Mouse (Mus musculus) embryonic facial prominence, embryonic 14.5 days (tissue): ENCODE results near the gene Cnot4. TPM values are rescaled to one million over a fixed set of nuclear protein-coding genes. Genes with fewer than 3 reads are reported as not detected.
"Not testable (repeated sequence)": the region's sequence is repeated elsewhere in the genome, so short reads cannot be mapped to it uniquely, and the experiment has no call there.

Source experiments
- ATAC-seq: fragments of 200-750 bp; cut with Nextera tagmentation; 2 replicates; pipeline ENCODE4 v1.8.0; 2017; ENCODE audit warnings: low read depth, moderate number of reproducible peaks, moderate TSS enrichment
- DNase-seq: peaks from one replicate; pipeline ENCODE4 v3.0.0-alpha.2; 2015; ENCODE audit warnings: low spot score
- H3K27ac ChIP-seq: fragments of 300-500 bp; sonication (generic); replicated peaks from 2 replicates; pipeline ENCODE4 v1.5.1; 2014; ENCODE audit warnings: low read depth, mild to moderate bottlenecking, low read length, moderate library complexity
- H3K27me3 ChIP-seq: fragments of 300-500 bp; sonication (generic); replicated peaks from 2 replicates; pipeline ENCODE4 v1.6.1; 2014; ENCODE audit warnings: low read length; ENCODE audit not compliant: control insufficient read depth, insufficient read depth
- H3K36me3 ChIP-seq: fragments of 300-500 bp; sonication (generic); 2 replicates; pipeline ENCODE4 v1.6.1; 2014; ENCODE audit warnings: low read length, mixed read lengths; ENCODE audit not compliant: control insufficient read depth, insufficient read depth
- H3K4me1 ChIP-seq: fragments of 300-500 bp; sonication (generic); 2 replicates; pipeline ENCODE4 v1.6.1; 2014; ENCODE audit warnings: antibody characterized with exemption, low read length; ENCODE audit not compliant: control insufficient read depth, insufficient read depth
- H3K4me2 ChIP-seq: fragments of 300-500 bp; sonication (generic); 2 replicates; pipeline ENCODE4 v1.6.1; 2014; ENCODE audit warnings: low read depth, mild to moderate bottlenecking, low read length, moderate library complexity, mixed read lengths
- H3K4me3 ChIP-seq: fragments of 300-500 bp; sonication (generic); 2 replicates; pipeline ENCODE4 v1.5.1; 2014; ENCODE audit warnings: low read depth, mild to moderate bottlenecking, low read length
- H3K9ac ChIP-seq: fragments of 300-500 bp; sonication (generic); 2 replicates; pipeline ENCODE4 v1.6.1; 2014; ENCODE audit warnings: low read depth, mild to moderate bottlenecking, low read length, moderate library complexity, mixed read lengths
- H3K9me3 ChIP-seq: fragments of 300-500 bp; sonication (generic); 2 replicates; pipeline ENCODE4 v1.6.1; 2016; ENCODE audit warnings: low read length; ENCODE audit not compliant: control insufficient read depth
- WGBS: fragments of 180-500 bp; shearing (Covaris S2); extraction: QIAGEN DNeasy Blood & Tissue Kit; methylation state at CpG from one replicate; pipeline ENCODE4 v1.1.7; 2014; 5-methylcytosine and 5-hydroxymethylcytosine counted together
- polyA plus RNA-seq: library from polyadenylated mRNA; unstranded; fragments of >200 nt; fragmentation: Nextera tagmentation; extraction: Ambion mirVana; gene quantifications from 2 replicates; pipeline ENCODE4 v1.2.1, GENCODE M21; 2014

Cnot4 gene
- 29.8 and 30.2 TPM in 2 replicates for polyA plus RNA-seq

DNA sequence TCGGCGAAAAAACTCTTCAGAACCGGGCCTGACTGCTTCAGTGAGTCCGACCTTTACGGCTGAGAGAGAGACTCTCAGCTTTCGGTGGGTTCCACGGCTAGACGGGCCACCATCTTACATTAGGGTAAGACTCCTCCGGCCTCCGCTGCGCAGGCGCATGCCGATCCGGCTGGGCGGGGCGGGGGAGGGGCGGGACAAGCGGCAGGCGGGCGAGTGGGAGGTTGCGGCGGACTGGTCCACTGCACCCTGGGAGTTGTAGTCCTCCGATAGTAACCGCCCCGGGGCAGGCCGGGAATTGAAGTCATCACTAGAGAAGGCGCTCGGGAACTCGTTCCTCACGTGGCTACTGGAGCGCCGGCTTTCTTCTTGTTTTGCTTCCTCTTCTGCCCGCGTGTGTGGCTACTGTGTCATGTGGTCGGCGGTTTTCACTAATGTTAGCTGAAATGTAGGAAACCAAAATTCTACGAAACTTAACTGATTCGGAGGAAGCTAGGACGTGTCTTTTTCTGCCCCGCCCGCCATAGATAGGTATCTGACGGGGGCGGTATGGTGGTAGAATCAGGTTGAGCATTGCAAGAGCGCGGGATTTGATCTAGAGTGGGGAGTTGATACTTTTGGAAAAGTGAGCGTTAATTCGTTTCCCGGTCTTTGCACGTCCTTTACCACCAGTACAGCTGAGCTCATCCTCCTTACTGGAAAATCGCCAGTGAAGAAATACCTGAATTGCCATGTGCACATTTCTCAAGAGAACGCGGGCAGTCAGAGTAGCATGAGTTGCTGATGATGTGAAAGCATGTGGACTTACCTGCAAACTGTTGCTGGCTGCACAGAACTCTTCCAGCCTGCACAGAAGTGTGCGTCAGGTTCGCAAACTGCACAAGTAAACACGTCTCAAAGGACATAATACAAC is at the start of gene Cnot4:
Gene Cnot4 (minus strand): TSS at position 146 of the 910 bp plus-strand sequence.
- Histone ChIP-seq H3K4me1 (peaks cover 10% of the 10 kb centered on the region), H3K4me2 (peak within 1 kb of the TSS; percentile 85), H3K9me3 (no peaks in the 10 kb centered on the region), H3K36me3 (no peaks in the 10 kb centered on the region), H3K4me3 (peak within 1 kb of the TSS; percentile 79), H3K27ac (peak within 1 kb of the TSS; percentile 95), H3K27me3 (no peaks in the 10 kb centered on the region), H3K9ac (peak within 1 kb of the TSS; percentile 83)
- ATAC-seq (peak; percentile 99), DNase-seq (peak; percentile 99)
- under 1% methylated on average over 42 of the region's 55 CpGs for WGBS

DNA sequence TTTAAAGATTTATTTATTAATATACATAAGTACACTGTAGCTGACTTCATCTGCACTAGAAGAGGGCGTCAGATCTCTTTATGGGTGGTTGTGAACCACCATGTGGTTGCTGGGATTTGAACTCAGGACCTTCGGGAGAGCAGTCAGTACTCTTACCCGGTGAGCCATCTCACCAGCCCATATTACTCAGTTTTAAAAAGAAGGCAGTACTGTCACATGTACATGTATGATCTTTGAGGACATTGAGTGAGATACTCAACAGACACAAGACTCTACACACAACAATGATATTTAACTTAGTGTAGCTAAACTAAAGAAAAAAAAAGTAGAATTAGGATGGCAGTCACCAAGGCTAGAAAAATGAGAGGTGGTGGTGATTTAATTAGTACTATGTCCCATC is 45.8 kb upstream of the Cnot4 start:
- H3K27me3 ChIP-seq, H3K27ac ChIP-seq, H3K9me3 ChIP-seq, H3K4me1 ChIP-seq, H3K9ac ChIP-seq, ATAC-seq, DNase-seq, H3K4me3 ChIP-seq, H3K36me3 ChIP-seq, H3K4me2 ChIP-seq: not testable (repeated sequence)
- WGBS, result 97% methylated on average over 3 of the region's 3 CpGs

DNA sequence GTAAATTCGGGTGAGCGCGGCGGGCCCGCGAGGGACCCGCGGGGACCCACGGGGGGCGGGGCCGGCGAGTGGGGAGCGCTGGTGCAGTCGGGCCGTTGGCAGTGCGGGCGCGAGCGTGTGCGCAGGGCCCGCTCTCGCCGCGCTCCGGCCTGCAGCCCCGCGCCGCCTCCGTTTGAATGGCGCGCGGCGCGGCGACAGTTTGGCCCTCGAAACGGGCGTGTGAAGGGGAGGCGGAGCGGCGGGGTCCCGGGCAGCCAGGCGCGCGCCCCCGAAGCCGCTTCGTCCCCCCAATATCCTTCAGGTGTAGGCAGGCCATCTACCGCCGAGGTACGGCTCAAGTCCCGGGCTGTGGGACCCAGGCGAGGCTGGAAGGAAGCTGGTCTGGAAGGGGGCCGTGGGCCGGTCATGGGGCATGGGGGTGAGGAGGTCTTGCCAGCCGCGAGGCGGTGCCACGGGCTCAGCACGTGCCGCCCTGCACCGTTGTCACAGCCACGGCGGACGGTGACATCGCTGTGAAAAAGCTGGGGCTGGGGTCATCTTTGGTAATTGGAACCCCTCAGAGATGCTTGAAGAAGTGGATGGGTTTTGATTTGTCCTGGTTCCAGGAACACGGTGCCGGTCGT is 44.2 kb upstream of the Cnot4 start:
- DNase-seq, result peak; percentile 45
- H3K9me3 ChIP-seq, result no peaks in the 10 kb centered on the region
- H3K4me3 ChIP-seq, result peak overlapping the region; percentile 87
- peak; percentile 73 for ATAC-seq
- H3K9ac ChIP-seq, result peak overlapping the region; percentile 93
- H3K27me3 ChIP-seq, result no peaks in the 10 kb centered on the region
- no peaks in the 10 kb centered on the region for H3K36me3 ChIP-seq
- peak overlapping the region; percentile 84 for H3K4me2 ChIP-seq
- H3K27ac ChIP-seq, result peak overlapping the region; percentile 97
- H3K4me1 ChIP-seq, result no peaks in the 10 kb centered on the region
- WGBS, result 0% methylated on average over 22 of the region's 69 CpGs

DNA sequence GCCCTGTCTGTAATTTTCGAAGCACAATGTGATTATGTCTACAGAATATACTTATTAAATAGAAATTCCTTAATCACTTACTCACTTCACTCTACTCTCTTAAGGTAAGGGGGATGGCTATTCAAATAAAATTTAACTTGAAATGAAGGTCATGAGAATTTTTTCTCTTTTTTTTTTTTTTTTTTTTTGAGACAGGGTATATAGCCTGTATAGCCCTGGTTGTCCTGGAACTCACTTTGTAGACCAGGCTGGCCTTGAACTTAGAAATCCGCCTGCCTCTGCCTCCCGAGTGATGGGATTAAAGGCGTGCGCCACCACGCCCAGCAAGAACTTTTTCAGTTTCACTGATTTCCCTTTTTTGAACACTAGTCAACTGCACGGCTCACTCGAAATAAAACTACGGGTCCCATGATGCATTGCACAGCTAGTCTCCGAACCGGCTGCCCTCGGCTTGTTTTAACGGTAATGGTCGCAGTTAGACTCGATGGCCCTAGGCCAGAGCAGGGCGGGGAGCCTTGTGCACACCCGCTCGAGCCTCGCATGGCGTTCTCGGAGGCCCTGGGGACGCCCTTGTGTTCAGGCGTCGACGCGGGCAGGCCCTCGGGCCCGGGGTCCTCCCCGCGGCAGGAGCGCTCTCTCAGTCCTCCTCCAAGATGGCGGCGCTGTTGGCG is 43.6 kb upstream of the Cnot4 start, which contains the start of gene Nup205:
Gene Nup205 (plus strand): TSS at position 443 of the 671 bp plus-strand sequence.
- Histone ChIP-seq H3K36me3 (no peaks in the 10 kb centered on the region), H3K9ac (peak within 1 kb of the TSS; percentile 93), H3K27me3 (no peaks in the 10 kb centered on the region), H3K4me1 (no peaks in the 10 kb centered on the region), H3K4me3 (peak within 1 kb of the TSS; percentile 87), H3K9me3 (no peaks in the 10 kb centered on the region), H3K27ac (peak within 1 kb of the TSS; percentile 97), H3K4me2 (peak within 1 kb of the TSS; percentile 84)
- DNase-seq (peak; percentile 94), ATAC-seq (peak; percentile 94)
- 3% methylated on average over 33 of the region's 34 CpGs for WGBS

DNA sequence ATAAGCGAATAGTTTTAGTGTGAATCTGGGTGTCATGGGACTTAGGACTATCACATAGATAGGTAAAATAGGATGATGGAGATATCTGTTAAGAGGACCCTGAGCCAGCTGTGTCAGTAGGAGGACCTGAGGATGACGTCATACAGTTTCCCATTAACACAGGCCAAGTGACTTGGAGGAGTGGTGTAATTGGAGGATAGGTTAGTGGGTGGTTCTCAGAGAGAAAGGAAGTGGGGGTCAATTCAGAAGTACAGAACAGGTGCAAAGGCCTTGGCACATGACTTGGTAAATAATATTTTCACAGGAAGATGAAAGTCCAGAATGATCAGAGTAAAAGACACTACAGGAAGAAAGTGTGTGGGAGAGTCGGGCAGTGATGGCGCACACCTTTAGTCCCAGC is 39.7 kb upstream of the Cnot4 start:
- no peak overlapping the region for H3K27ac ChIP-seq
- H3K9me3 ChIP-seq, result no peaks in the 10 kb centered on the region
- WGBS, result 88% methylated on average over 4 of the region's 4 CpGs
- H3K4me1 ChIP-seq, result no peaks in the 10 kb centered on the region
- ATAC-seq, result no peak
- H3K4me2 ChIP-seq, result no peak overlapping the region
- H3K4me3 ChIP-seq, result no peak overlapping the region
- no peaks in the 10 kb centered on the region for H3K36me3 ChIP-seq
- no peak for DNase-seq
- no peak overlapping the region for H3K9ac ChIP-seq
- H3K27me3 ChIP-seq, result no peaks in the 10 kb centered on the region

DNA sequence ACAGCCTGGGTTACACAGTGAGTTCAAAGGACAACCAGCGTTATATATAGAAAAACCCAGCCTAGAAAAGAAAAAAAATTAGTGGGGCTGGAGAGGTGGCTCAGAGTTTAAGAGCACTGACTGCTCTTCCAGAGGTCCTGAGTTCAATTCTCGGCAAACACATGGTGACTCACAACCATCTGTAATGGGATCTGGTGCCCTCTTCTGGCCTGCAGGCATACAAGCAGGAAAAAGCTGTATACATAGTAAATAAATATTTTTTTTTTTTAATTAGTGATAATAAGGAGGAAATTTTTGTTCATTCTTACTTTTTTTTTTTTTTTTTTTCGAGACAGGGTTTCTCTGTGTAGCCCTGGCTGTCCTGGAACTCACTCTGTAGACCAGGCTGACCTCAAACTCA is 38.5 kb upstream of the Cnot4 start:
- 58% methylated on average over 3 of the region's 3 CpGs for WGBS
- not testable (repeated sequence) for DNase-seq

DNA sequence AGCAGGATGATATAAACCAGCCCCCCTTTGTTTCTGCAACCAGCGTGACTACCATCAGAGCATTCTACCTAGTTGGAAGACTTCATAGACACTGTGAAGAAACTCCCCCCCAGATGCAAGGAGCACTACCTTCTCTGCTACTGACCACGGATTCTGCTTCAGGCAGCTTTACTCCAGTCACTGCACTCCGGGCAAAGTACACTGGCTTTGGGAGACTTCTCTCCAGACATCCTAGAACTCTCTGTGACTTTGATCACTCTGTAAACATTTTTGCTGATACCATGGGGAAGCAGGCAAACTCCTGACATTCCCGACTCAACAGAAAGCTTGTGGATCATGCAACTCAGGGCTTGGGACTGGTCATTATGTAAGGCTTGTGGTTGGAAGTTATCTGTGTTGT is 35.7 kb upstream of the Cnot4 start:
- Histone ChIP-seq H3K4me3 (no peak overlapping the region), H3K9me3 (no peaks in the 10 kb centered on the region), H3K4me2 (no peak overlapping the region), H3K27ac (no peak overlapping the region), H3K36me3 (no peaks in the 10 kb centered on the region), H3K9ac (no peak overlapping the region), H3K27me3 (no peaks in the 10 kb centered on the region), H3K4me1 (no peaks in the 10 kb centered on the region)
- ATAC-seq, result no peak
- 76% methylated on average over 4 of the region's 4 CpGs for WGBS
- no peak for DNase-seq

More for the DNA sequence above, 38.5 kb upstream of the Cnot4 start:
- H3K36me3 ChIP-seq, H3K9me3 ChIP-seq, H3K4me1 ChIP-seq, H3K4me2 ChIP-seq, H3K27me3 ChIP-seq, H3K4me3 ChIP-seq, H3K27ac ChIP-seq, H3K9ac ChIP-seq, ATAC-seq: not testable (repeated sequence)

DNA sequence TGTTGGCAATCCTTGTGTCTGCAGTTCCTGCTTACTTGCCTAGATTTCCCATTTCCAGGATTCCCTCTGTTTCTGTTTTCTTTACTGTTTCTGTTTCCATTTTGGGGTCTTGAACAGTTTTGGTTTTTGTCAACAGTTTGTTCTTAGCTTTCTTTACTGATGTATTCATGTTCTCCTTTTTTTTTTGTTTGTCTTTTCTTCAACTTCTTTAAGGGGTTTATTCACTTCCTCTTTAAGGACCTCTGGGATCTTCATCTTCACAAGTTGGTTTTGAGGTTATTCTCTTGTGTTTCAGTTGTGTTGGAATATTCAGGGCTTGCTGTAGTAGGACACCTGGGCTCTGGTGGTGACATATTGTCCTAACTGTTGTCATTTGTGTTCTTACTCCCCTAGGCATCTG is 21.0 kb upstream of the Cnot4 start:
- Histone ChIP-seq H3K9ac (no peak overlapping the region), H3K27me3 (no peaks in the 10 kb centered on the region), H3K27ac (no peak overlapping the region), H3K4me1 (no peaks in the 10 kb centered on the region), H3K4me3 (no peak overlapping the region), H3K36me3 (no peaks in the 10 kb centered on the region), H3K9me3 (no peaks in the 10 kb centered on the region), H3K4me2 (no peak overlapping the region)
- DNase-seq (no peak), ATAC-seq (no peak)
